9 mouse cellular contexts compared by ENCODE assay signal in genomic region chr16:32858771-32859636, GRCm38 (mm10). TPM values are rescaled to one million over a fixed set of nuclear protein-coding genes. Genes with fewer than 3 reads are reported as not detected.
DNase-seq lines count a peak whose midpoint lies in the region; ATAC-seq lines count a peak whose summit lies in the region.
"Had no signal": no experiment of that assay in that cellular context is flagged by ENCODE, and none has a peak within 500 bp of the region (broad histone marks: within the 10 kb centered on the region; RNA-seq: fewer than 3 reads in every experiment).

No protein-coding gene starts in this region.

- no peak overlapping the region for H3K4me2 ChIP-seq in limb, embryonic 13.5 days (replicated peaks)
- H3K4me2 ChIP-seq in embryonic facial prominence, embryonic 15.5 days (replicated peaks): no peak overlapping the region
- no peak overlapping the region for H3K4me2 ChIP-seq in stomach, embryonic 15.5 days
- no peak overlapping the region for H3K4me2 ChIP-seq in hindbrain, embryonic 13.5 days
- H3K4me2 ChIP-seq in midbrain, embryonic 13.5 days (replicated peaks): no peak overlapping the region
- no peak overlapping the region for H3K4me2 ChIP-seq in liver, embryonic 12.5 days
- H3K4me2 ChIP-seq: neural tube, embryonic 12.5 days had no signal

- no peak overlapping the region for H3K4me3 ChIP-seq in limb, embryonic 13.5 days
- no peak overlapping the region for H3K4me3 ChIP-seq in limb, embryonic 10.5 days
- H3K4me3 ChIP-seq in embryonic facial prominence, embryonic 15.5 days (replicated peaks): no peak overlapping the region
- H3K4me3 ChIP-seq in stomach, embryonic 15.5 days (replicated peaks): no peak overlapping the region
- H3K4me3 ChIP-seq in hindbrain, embryonic 13.5 days: no peak overlapping the region
- H3K4me3 ChIP-seq in midbrain, embryonic 13.5 days (replicated peaks): no peak overlapping the region
- H3K4me3 ChIP-seq in liver, embryonic 12.5 days: no peak overlapping the region
- H3K4me3 ChIP-seq: neural tube, embryonic 12.5 days had no signal

- H3K27me3 ChIP-seq in limb, embryonic 13.5 days: no peaks in the 10 kb centered on the region
- no peaks in the 10 kb centered on the region for H3K27me3 ChIP-seq in limb, embryonic 10.5 days (ENCODE audit: low read depth, poor library complexity, severe bottlenecking)
- H3K27me3 ChIP-seq in embryonic facial prominence, embryonic 15.5 days: no peaks in the 10 kb centered on the region
- H3K27me3 ChIP-seq in stomach, embryonic 15.5 days (replicated peaks): no peaks in the 10 kb centered on the region
- H3K27me3 ChIP-seq in hindbrain, embryonic 13.5 days: no peaks in the 10 kb centered on the region
- H3K27me3 ChIP-seq in midbrain, embryonic 13.5 days: no peaks in the 10 kb centered on the region
- H3K27me3 ChIP-seq in liver, embryonic 12.5 days (replicated peaks): no peaks in the 10 kb centered on the region
- H3K27me3 ChIP-seq: neural tube, embryonic 12.5 days had no signal

- peaks cover 24% of the 10 kb centered on the region for H3K36me3 ChIP-seq in limb, embryonic 13.5 days
- peaks cover 23% of the 10 kb centered on the region for H3K36me3 ChIP-seq in limb, embryonic 10.5 days
- peaks cover 15% of the 10 kb centered on the region for H3K36me3 ChIP-seq in embryonic facial prominence, embryonic 15.5 days
- H3K36me3 ChIP-seq in stomach, embryonic 15.5 days: 0 out of 2 replicates have a peak, but pooled peaks cover 2% of the 10 kb centered on the region
- peaks cover 34% of the 10 kb centered on the region for H3K36me3 ChIP-seq in hindbrain, embryonic 13.5 days
- H3K36me3 ChIP-seq in midbrain, embryonic 13.5 days: peaks cover 26% of the 10 kb centered on the region
- H3K36me3 ChIP-seq in liver, embryonic 12.5 days: peaks cover 9% of the 10 kb centered on the region; the same call in 1 of the 2 replicates

- 67% methylated on average over 12 of the region's 12 CpGs for WGBS in limb, embryonic 13.5 days
- WGBS in limb, embryonic 10.5 days: 83% methylated on average over 12 of the region's 12 CpGs
- WGBS in embryonic facial prominence, embryonic 15.5 days: 57% methylated on average over 12 of the region's 12 CpGs
- 53% methylated on average over 12 of the region's 12 CpGs for WGBS in stomach, embryonic 15.5 days
- 84% methylated on average over 12 of the region's 12 CpGs for WGBS in hindbrain, embryonic 13.5 days
- 83% methylated on average over 12 of the region's 12 CpGs for WGBS in midbrain, embryonic 13.5 days
- 58% methylated on average over 12 of the region's 12 CpGs for WGBS in liver, embryonic 12.5 days (ENCODE audit: insufficient replicate concordance)

- H3K27ac ChIP-seq in limb, embryonic 13.5 days: no peak overlapping the region
- H3K27ac ChIP-seq in limb, embryonic 10.5 days: no peak overlapping the region
- peak overlapping the region; percentile 75 for H3K27ac ChIP-seq in embryonic facial prominence, embryonic 15.5 days (replicated peaks)
- H3K27ac ChIP-seq in stomach, embryonic 15.5 days: peak overlapping the region; percentile 75
- no peak overlapping the region for H3K27ac ChIP-seq in hindbrain, embryonic 13.5 days
- H3K27ac ChIP-seq in midbrain, embryonic 13.5 days: no peak overlapping the region
- no peak overlapping the region for H3K27ac ChIP-seq in liver, embryonic 12.5 days
- H3K27ac ChIP-seq: neural tube, embryonic 12.5 days had no signal

- no peak for DNase-seq in limb, embryonic 10.5 days (ENCODE audit: low spot score)
- peak; percentile 64 for DNase-seq in heart, postnatal 4 days

- peak; percentile 44; the same call in 1 of the 2 replicates for ATAC-seq in limb, embryonic 13.5 days (ENCODE audit: low FRiP score, low read depth)
- ATAC-seq in embryonic facial prominence, embryonic 15.5 days (ENCODE audit: insufficient number of reproducible peaks, low FRiP score, low TSS enrichment, low read depth): peak; percentile 69; the same call in 1 of the 2 replicates
- peak; percentile 65 for ATAC-seq in stomach, embryonic 15.5 days (ENCODE audit: insufficient read depth, low FRiP score, low read depth)
- ATAC-seq in hindbrain, embryonic 13.5 days (ENCODE audit: low FRiP score): no peak
- no peak for ATAC-seq in midbrain, embryonic 13.5 days
- no peak for ATAC-seq in liver, embryonic 12.5 days

- no peaks in the 10 kb centered on the region for H3K9me3 ChIP-seq in limb, embryonic 13.5 days
- no peaks in the 10 kb centered on the region for H3K9me3 ChIP-seq in limb, embryonic 10.5 days (replicated peaks)
- H3K9me3 ChIP-seq in embryonic facial prominence, embryonic 15.5 days (replicated peaks): no peaks in the 10 kb centered on the region
- H3K9me3 ChIP-seq in stomach, embryonic 15.5 days: no peaks in the 10 kb centered on the region
- no peaks in the 10 kb centered on the region for H3K9me3 ChIP-seq in hindbrain, embryonic 13.5 days
- no peaks in the 10 kb centered on the region for H3K9me3 ChIP-seq in midbrain, embryonic 13.5 days
- H3K9me3 ChIP-seq in liver, embryonic 12.5 days (replicated peaks): no peaks in the 10 kb centered on the region
- H3K9me3 ChIP-seq: neural tube, embryonic 12.5 days had no signal

- H3K9ac ChIP-seq in limb, embryonic 13.5 days: no peak overlapping the region
- no peak overlapping the region for H3K9ac ChIP-seq in embryonic facial prominence, embryonic 15.5 days
- no peak overlapping the region for H3K9ac ChIP-seq in stomach, embryonic 15.5 days
- H3K9ac ChIP-seq in hindbrain, embryonic 13.5 days: no peak overlapping the region
- no peak overlapping the region for H3K9ac ChIP-seq in midbrain, embryonic 13.5 days (replicated peaks)
- no peak overlapping the region for H3K9ac ChIP-seq in liver, embryonic 12.5 days
- H3K9ac ChIP-seq: neural tube, embryonic 12.5 days had no signal

- H3K4me1 ChIP-seq in limb, embryonic 13.5 days: no peaks in the 10 kb centered on the region
- H3K4me1 ChIP-seq in limb, embryonic 10.5 days: no peaks in the 10 kb centered on the region
- H3K4me1 ChIP-seq in embryonic facial prominence, embryonic 15.5 days: peaks cover 7% of the 10 kb centered on the region; the same call in 1 of the 2 replicates
- H3K4me1 ChIP-seq in stomach, embryonic 15.5 days: 0 out of 2 replicates have a peak, but pooled peaks cover 9% of the 10 kb centered on the region
- H3K4me1 ChIP-seq in hindbrain, embryonic 13.5 days (replicated peaks): 0 out of 2 replicates have a peak, but pooled peaks cover 5% of the 10 kb centered on the region
- H3K4me1 ChIP-seq in midbrain, embryonic 13.5 days (replicated peaks): peaks cover 4% of the 10 kb centered on the region; the same call in 1 of the 2 replicates
- peaks cover 16% of the 10 kb centered on the region for H3K4me1 ChIP-seq in liver, embryonic 12.5 days
- H3K4me1 ChIP-seq: neural tube, embryonic 12.5 days had no signal

RNA-seq across cellular contexts. Expression of gene Fyttd1, which starts 18.3 kb away (rescaled TPM):
- 111 and 112 TPM in 2 replicates for polyA plus RNA-seq in limb, embryonic 13.5 days (2015; fragmentation: Nextera tagmentation; extraction: Ambion mirVana)
- polyA plus RNA-seq in limb, embryonic 10.5 days (2016; fragmentation: Nextera tagmentation; extraction: Ambion mirVana): 91.6 and 94.8 TPM in 2 replicates
- 90.0 and 99.3 TPM in 2 replicates for polyA plus RNA-seq in embryonic facial prominence, embryonic 15.5 days (2015; fragmentation: Nextera tagmentation; extraction: Ambion mirVana)
- total RNA-seq in heart, postnatal 4 days (2021): 100 to 1,000 TPM; 125 to 126 TPM
- polyA plus RNA-seq in stomach, embryonic 15.5 days (2015; fragmentation: Nextera tagmentation; extraction: Ambion mirVana): 77.5 and 85.7 TPM in 2 replicates
- polyA plus RNA-seq in hindbrain, embryonic 13.5 days (2015; fragmentation: Nextera tagmentation; extraction: Ambion mirVana): 110 and 119 TPM in 2 replicates
- 110 and 126 TPM in 2 replicates for polyA plus RNA-seq in midbrain, embryonic 13.5 days (2015; fragmentation: Nextera tagmentation; extraction: Ambion mirVana)
- polyA plus RNA-seq in liver, embryonic 12.5 days (2016; fragmentation: Nextera tagmentation; extraction: Ambion mirVana): 45.7 and 50.7 TPM in 2 replicates

RNA-seq across cellular contexts. Expression of gene Rubcn, which starts 18.6 kb away (rescaled TPM):
- polyA plus RNA-seq in limb, embryonic 13.5 days (2015; fragmentation: Nextera tagmentation; extraction: Ambion mirVana): 16.8 and 18.9 TPM in 2 replicates
- polyA plus RNA-seq in limb, embryonic 10.5 days (2016; fragmentation: Nextera tagmentation; extraction: Ambion mirVana): 16.2 and 17.6 TPM in 2 replicates
- 22.8 and 23.7 TPM in 2 replicates for polyA plus RNA-seq in embryonic facial prominence, embryonic 15.5 days (2015; fragmentation: Nextera tagmentation; extraction: Ambion mirVana)
- total RNA-seq in heart, postnatal 4 days (2021): 10 to 100 TPM; 29.8 to 35.1 TPM
- 16.5 and 17.1 TPM in 2 replicates for polyA plus RNA-seq in stomach, embryonic 15.5 days (2015; fragmentation: Nextera tagmentation; extraction: Ambion mirVana)
- polyA plus RNA-seq in hindbrain, embryonic 13.5 days (2015; fragmentation: Nextera tagmentation; extraction: Ambion mirVana): 26.1 and 28.8 TPM in 2 replicates
- 26.2 and 29.2 TPM in 2 replicates for polyA plus RNA-seq in midbrain, embryonic 13.5 days (2015; fragmentation: Nextera tagmentation; extraction: Ambion mirVana)
- 7.3 and 7.7 TPM in 2 replicates for polyA plus RNA-seq in liver, embryonic 12.5 days (2016; fragmentation: Nextera tagmentation; extraction: Ambion mirVana)

RNA-seq across cellular contexts. Expression of gene Smbd1, which starts 48.7 kb away (rescaled TPM):
- polyA plus RNA-seq in limb, embryonic 13.5 days (2015; fragmentation: Nextera tagmentation; extraction: Ambion mirVana): not detected in 2 replicates
- not detected in 2 replicates for polyA plus RNA-seq in limb, embryonic 10.5 days (2016; fragmentation: Nextera tagmentation; extraction: Ambion mirVana)
- not detected in 2 replicates for polyA plus RNA-seq in embryonic facial prominence, embryonic 15.5 days (2015; fragmentation: Nextera tagmentation; extraction: Ambion mirVana)
- total RNA-seq in heart, postnatal 4 days (2021): not detected
- polyA plus RNA-seq in stomach, embryonic 15.5 days (2015; fragmentation: Nextera tagmentation; extraction: Ambion mirVana): 0.27 TPM in 1 of 2 replicates, not detected in the other
- not detected in 2 replicates for polyA plus RNA-seq in hindbrain, embryonic 13.5 days (2015; fragmentation: Nextera tagmentation; extraction: Ambion mirVana)
- polyA plus RNA-seq in midbrain, embryonic 13.5 days (2015; fragmentation: Nextera tagmentation; extraction: Ambion mirVana): not detected in 2 replicates
- not detected in 2 replicates for polyA plus RNA-seq in liver, embryonic 12.5 days (2016; fragmentation: Nextera tagmentation; extraction: Ambion mirVana)
- polyA plus RNA-seq: neural tube, embryonic 12.5 days had no signal

RNA-seq across cellular contexts. Expression of gene Lrch3, which starts 54.9 kb away (rescaled TPM):
- polyA plus RNA-seq in limb, embryonic 13.5 days (2015; fragmentation: Nextera tagmentation; extraction: Ambion mirVana): 31.2 and 36.7 TPM in 2 replicates
- polyA plus RNA-seq in limb, embryonic 10.5 days (2016; fragmentation: Nextera tagmentation; extraction: Ambion mirVana): 29.1 and 35.9 TPM in 2 replicates
- 20.5 and 22.2 TPM in 2 replicates for polyA plus RNA-seq in embryonic facial prominence, embryonic 15.5 days (2015; fragmentation: Nextera tagmentation; extraction: Ambion mirVana)
- total RNA-seq in heart, postnatal 4 days (2021): 10 to 100 TPM; 29.0 to 30.9 TPM
- polyA plus RNA-seq in stomach, embryonic 15.5 days (2015; fragmentation: Nextera tagmentation; extraction: Ambion mirVana): 16.9 TPM in 2 replicates
- polyA plus RNA-seq in hindbrain, embryonic 13.5 days (2015; fragmentation: Nextera tagmentation; extraction: Ambion mirVana): 47.3 and 51.3 TPM in 2 replicates
- 51.0 and 53.0 TPM in 2 replicates for polyA plus RNA-seq in midbrain, embryonic 13.5 days (2015; fragmentation: Nextera tagmentation; extraction: Ambion mirVana)
- 9.9 and 10.1 TPM in 2 replicates for polyA plus RNA-seq in liver, embryonic 12.5 days (2016; fragmentation: Nextera tagmentation; extraction: Ambion mirVana)

Comparison
In these comparisons a context has a peak if more than half of its experiments do, and no peak if none do; other contexts are left out.
1. ATAC-seq: peak in limb, embryonic 13.5 days (single experiment), embryonic facial prominence, embryonic 15.5 days (single experiment) and stomach, embryonic 15.5 days (single experiment); none in hindbrain, embryonic 13.5 days (single experiment), midbrain, embryonic 13.5 days (single experiment) and liver, embryonic 12.5 days (single experiment).
2. H3K27ac ChIP-seq: peak in embryonic facial prominence, embryonic 15.5 days (single experiment) and stomach, embryonic 15.5 days (single experiment); none in limb, embryonic 13.5 days (single experiment), limb, embryonic 10.5 days (single experiment), hindbrain, embryonic 13.5 days (single experiment), midbrain, embryonic 13.5 days (single experiment) and liver, embryonic 12.5 days (single experiment).